Comparison of ENCODE assay signal across 29 mouse cellular contexts in genomic region chr6:141227658-141228005, GRCm38 (mm10). TPM values are rescaled to one million over a fixed set of nuclear protein-coding genes. Genes with fewer than 3 reads are reported as not detected.
"Had no signal": no experiment of that assay in that cellular context is flagged by ENCODE, and none has a peak within 500 bp of the region (broad histone marks: within the 10 kb centered on the region; RNA-seq: fewer than 3 reads in every experiment).

No protein-coding gene starts in this region.

- H3K27ac ChIP-seq: left cerebral cortex, adult 2 months; limb, embryonic 10.5 days; limb, embryonic 12.5 days; limb, embryonic 13.5 days; liver, embryonic 12.5 days; liver, embryonic 13.5 days; liver, embryonic 14.5 days; liver, embryonic 15.5 days; macrophage; midbrain, embryonic 12.5 days; midbrain, embryonic 13.5 days; midbrain, embryonic 15.5 days; neural tube, embryonic 12.5 days; neural tube, embryonic 13.5 days had no signal

- H3K4me2 ChIP-seq: limb, embryonic 12.5 days; limb, embryonic 13.5 days; limb, embryonic 15.5 days; liver, embryonic 12.5 days; liver, embryonic 13.5 days; liver, embryonic 15.5 days; lung, embryonic 14.5 days; lung, embryonic 15.5 days; midbrain, embryonic 12.5 days; midbrain, embryonic 13.5 days; midbrain, embryonic 15.5 days; neural tube, embryonic 12.5 days; neural tube, embryonic 13.5 days had no signal

- ATAC-seq: liver, embryonic 12.5 days; lung, postnatal 0 days; midbrain, embryonic 13.5 days; midbrain, embryonic 15.5 days; midbrain, embryonic 16.5 days had no signal

- H3K9me3 ChIP-seq: limb, embryonic 10.5 days; limb, embryonic 12.5 days; limb, embryonic 13.5 days; limb, embryonic 15.5 days; liver, embryonic 12.5 days; liver, embryonic 13.5 days; liver, embryonic 15.5 days; lung, embryonic 15.5 days; megakaryocyte, embryonic 14.5 days; midbrain, embryonic 12.5 days; midbrain, embryonic 13.5 days; midbrain, embryonic 15.5 days; neural tube, embryonic 12.5 days; neural tube, embryonic 13.5 days had no signal

- H3K27me3 ChIP-seq: limb, embryonic 12.5 days; limb, embryonic 13.5 days; limb, embryonic 15.5 days; liver, embryonic 12.5 days; liver, embryonic 13.5 days; liver, embryonic 15.5 days; lung, embryonic 15.5 days; megakaryocyte, embryonic 14.5 days; midbrain, embryonic 12.5 days; midbrain, embryonic 13.5 days; midbrain, embryonic 15.5 days; neural tube, embryonic 12.5 days; neural tube, embryonic 13.5 days had no signal

- H3K4me3 ChIP-seq: left cerebral cortex, adult 2 months; limb, embryonic 10.5 days; limb, embryonic 12.5 days; limb, embryonic 13.5 days; limb, embryonic 15.5 days; liver, embryonic 12.5 days; liver, embryonic 13.5 days; liver, embryonic 15.5 days; lung, embryonic 15.5 days; megakaryocyte, embryonic 14.5 days; midbrain, embryonic 12.5 days; midbrain, embryonic 13.5 days; midbrain, embryonic 15.5 days; myocyte; neural tube, embryonic 12.5 days; neural tube, embryonic 13.5 days had no signal

- H3K4me1 ChIP-seq: limb, embryonic 10.5 days; limb, embryonic 12.5 days; limb, embryonic 13.5 days; limb, embryonic 15.5 days; liver, embryonic 12.5 days; liver, embryonic 13.5 days; liver, embryonic 15.5 days; megakaryocyte, embryonic 14.5 days; midbrain, embryonic 12.5 days; midbrain, embryonic 13.5 days; midbrain, embryonic 15.5 days; neural tube, embryonic 12.5 days; neural tube, embryonic 13.5 days had no signal

- DNase-seq: left cerebral cortex, postnatal 4 days; liver, embryonic 13.5 days; lung, adult 18-20 months; lung, adult 2 months; lung, postnatal 36 days; midbrain, embryonic 14.5 days had no signal

- H3K9ac ChIP-seq: limb, embryonic 12.5 days; limb, embryonic 13.5 days; limb, embryonic 15.5 days; liver, embryonic 12.5 days; liver, embryonic 13.5 days; liver, embryonic 14.5 days; liver, embryonic 15.5 days; lung, embryonic 14.5 days; lung, embryonic 15.5 days; midbrain, embryonic 12.5 days; midbrain, embryonic 13.5 days; midbrain, embryonic 15.5 days; neural tube, embryonic 12.5 days; neural tube, embryonic 13.5 days had no signal

- H3K36me3 ChIP-seq: limb, embryonic 10.5 days; limb, embryonic 12.5 days; limb, embryonic 13.5 days; limb, embryonic 15.5 days; liver, embryonic 12.5 days; liver, embryonic 13.5 days; liver, embryonic 15.5 days; lung, embryonic 15.5 days; midbrain, embryonic 12.5 days; midbrain, embryonic 13.5 days; midbrain, embryonic 15.5 days; neural tube, embryonic 12.5 days; neural tube, embryonic 13.5 days had no signal

RNA-seq across cellular contexts. Expression of gene Pde3a, which starts 21.4 kb away (rescaled TPM):
- total RNA-seq: megakaryocyte progenitor cell, adult 5-6 weeks; megakaryocyte, adult 5-6 weeks; megakaryocyte-erythroid progenitor cell, adult 5-6 weeks had no signal
- polyA plus RNA-seq: myocyte had no signal
